Mouse (Mus musculus): ENCODE data around the gene Slc5a1. TPM values are rescaled to one million over a fixed set of nuclear protein-coding genes. Genes with fewer than 3 reads are reported as not detected.

Slc5a1 gene
- polyA plus RNA-seq (2012; rRNA removed), result 0.04 TPM in 1 of 2 replicates, not detected in the other

GRCm38 (mm10) chr5:33104025-33104481 lies at the start of gene Slc5a1:
TSS of gene Slc5a1 (plus strand) at chr5:33104219.

Other genes starting within 250 kb of the Slc5a1 start
- 16.0 and 20.1 TPM in 2 replicates for gene Prr14l, start 250.0 kb upstream of the Slc5a1 start, polyA plus RNA-seq (2012; rRNA removed)
- gene Depdc5, start 240.5 kb upstream of the Slc5a1 start, polyA plus RNA-seq (2012; rRNA removed), result 27.8 and 38.7 TPM in 2 replicates
- gene Ywhah, start 85.4 kb upstream of the Slc5a1 start, polyA plus RNA-seq (2012; rRNA removed), result 266 and 289 TPM in 2 replicates
- gene Spon2, start 114.2 kb downstream of the Slc5a1 start, polyA plus RNA-seq (2012; rRNA removed), result 3.0 and 4.9 TPM in 2 replicates
- gene Ctbp1, start 170.8 kb downstream of the Slc5a1 start, polyA plus RNA-seq (2012; rRNA removed), result 271 and 345 TPM in 2 replicates
- gene Maea, start 231.3 kb downstream of the Slc5a1 start, polyA plus RNA-seq (2012; rRNA removed), result 142 and 170 TPM in 2 replicates